Mouse (Mus musculus): ENCODE data around the gene Crip2.

GRCm38 (mm10) chr12:113147481-113147880 is 7.4 kb downstream of the Crip2 start:
- TF ChIP-seq TAL1 (IDR thresholded peaks at IDR 0.05; ENCODE audit: low read length): no peak
- TF ChIP-seq GATA1 (IDR thresholded peaks at IDR 0.05; ENCODE audit: low read length): no peak
